Mouse (Mus musculus) olfactory bulb, adult 2 months (tissue): ENCODE measurements around the gene Ntm.

ENCODE experiments used
- CTCF ChIP-seq: fragments of 200-500 bp; IDR thresholded peaks from 2 replicates; pipeline ENCODE4 v1.5.1; 2012; ENCODE audit warnings: low read depth, mild to moderate bottlenecking, low read length, moderate library complexity; ENCODE audit not compliant: insufficient read depth
- POLR2A ChIP-seq: fragments of 200-500 bp; IDR thresholded peaks from 2 replicates; pipeline ENCODE4 v1.6.1; 2012; ENCODE audit warnings: mild to moderate bottlenecking, low read depth, low read length, moderate library complexity; ENCODE audit not compliant: insufficient read depth

- TF ChIP-seq CTCF: no peak
- TF ChIP-seq POLR2A: no peak
Observed at GRCm38 (mm10) chr9:29751396-29751795, 211.5 kb downstream of the Ntm start.
